Mouse (Mus musculus): Measurements from ENCODE around the gene S1pr5. TPM values are rescaled to one million over a fixed set of nuclear protein-coding genes. Genes with fewer than 3 reads are reported as not detected.
"Not testable (repeated sequence)": the region's sequence is repeated elsewhere in the genome, so short reads cannot be mapped to it uniquely, and the experiment has no call there.

S1pr5 gene
- total RNA-seq, 2 experiments from 2014 or later, result 13.1 to 14.5 TPM

DNA sequence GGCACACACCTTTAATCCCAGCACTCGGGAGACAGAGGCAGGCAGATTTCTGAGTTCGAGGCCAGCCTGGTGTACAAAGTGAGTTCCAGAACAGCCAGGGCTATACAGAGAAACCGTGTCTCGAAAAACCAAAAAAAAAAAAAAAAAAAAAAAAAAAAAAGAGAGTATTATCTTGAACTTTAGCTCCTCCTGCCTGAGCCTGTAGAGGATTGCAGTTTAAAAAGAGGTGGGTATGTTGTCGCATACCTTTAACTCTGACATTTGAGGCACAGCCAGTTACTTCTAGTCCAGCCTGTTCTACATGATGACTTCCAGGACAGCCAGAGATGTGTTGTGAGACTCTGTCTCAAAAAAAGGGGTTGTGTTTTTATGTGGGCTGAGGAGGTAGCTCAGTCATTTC, 21.3 kb upstream of the S1pr5 start:
- DNase-seq (ENCODE audit: extremely low spot score in 1 of 2, low spot score in 1 of 2), result not testable (repeated sequence)

DNA sequence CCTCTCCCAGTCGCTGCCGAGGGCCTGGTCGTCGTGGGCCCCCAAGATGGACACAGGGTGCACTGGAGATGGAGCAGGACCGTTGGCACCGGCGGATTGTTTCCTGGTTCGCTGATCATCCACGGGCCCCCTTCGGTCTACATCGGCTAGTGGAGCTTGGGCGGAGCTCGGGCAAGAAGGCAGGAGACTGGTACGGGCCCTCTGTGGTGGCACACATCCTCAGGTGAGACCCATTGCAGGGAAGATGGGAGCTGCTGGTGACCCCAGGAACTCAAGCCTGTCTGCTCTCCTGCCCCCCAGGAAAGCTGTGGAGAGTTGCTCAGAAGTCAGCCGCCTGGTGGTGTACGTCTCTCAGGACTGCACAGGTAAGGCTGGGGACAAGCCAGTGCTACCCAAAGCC, 20.1 kb upstream of the S1pr5 start:
- DNase-seq (ENCODE audit: extremely low spot score in 1 of 2, low spot score in 1 of 2), result no peak

DNA sequence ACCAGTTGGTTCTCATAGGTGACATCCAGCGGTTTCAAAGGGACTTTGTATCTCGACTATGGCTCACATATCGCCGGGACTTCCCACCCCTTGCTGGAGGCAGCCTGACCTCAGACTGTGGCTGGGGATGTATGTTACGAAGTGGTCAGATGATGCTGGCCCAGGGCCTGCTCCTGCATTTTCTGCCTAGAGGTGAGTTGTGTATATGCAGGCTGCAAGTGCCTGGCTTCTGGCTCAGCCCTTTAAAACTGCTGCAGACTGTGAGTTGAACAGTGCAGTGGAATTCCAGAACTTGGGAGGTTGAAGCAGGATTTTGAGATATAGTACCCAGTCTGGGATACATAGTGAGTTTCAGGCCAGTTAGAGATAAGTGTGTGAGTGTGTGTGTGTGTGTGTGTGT, 18.6 kb upstream of the S1pr5 start:
- no peak for DNase-seq (ENCODE audit: extremely low spot score in 1 of 2, low spot score in 1 of 2)

DNA sequence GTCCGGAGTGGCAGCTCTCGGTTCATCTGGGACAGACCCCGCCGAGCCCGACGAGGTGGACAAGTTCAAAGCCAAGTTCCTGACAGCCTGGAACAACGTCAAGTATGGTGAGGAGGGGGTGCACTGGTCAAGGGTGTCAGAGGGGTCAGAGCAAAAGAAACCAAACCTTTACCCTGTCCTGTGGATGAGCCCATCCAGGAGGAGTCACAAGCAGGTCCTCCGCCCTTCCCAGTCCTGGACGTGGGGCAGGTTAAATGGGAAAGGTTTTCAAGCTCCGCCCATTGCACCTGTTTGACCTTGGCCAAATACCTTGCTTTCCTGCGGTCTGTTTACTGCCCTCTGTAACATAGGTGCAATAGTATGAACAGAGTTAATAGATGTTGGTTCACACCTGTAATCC, 17.4 kb upstream of the S1pr5 start:
- no peak for DNase-seq (ENCODE audit: extremely low spot score in 1 of 2, low spot score in 1 of 2)

DNA sequence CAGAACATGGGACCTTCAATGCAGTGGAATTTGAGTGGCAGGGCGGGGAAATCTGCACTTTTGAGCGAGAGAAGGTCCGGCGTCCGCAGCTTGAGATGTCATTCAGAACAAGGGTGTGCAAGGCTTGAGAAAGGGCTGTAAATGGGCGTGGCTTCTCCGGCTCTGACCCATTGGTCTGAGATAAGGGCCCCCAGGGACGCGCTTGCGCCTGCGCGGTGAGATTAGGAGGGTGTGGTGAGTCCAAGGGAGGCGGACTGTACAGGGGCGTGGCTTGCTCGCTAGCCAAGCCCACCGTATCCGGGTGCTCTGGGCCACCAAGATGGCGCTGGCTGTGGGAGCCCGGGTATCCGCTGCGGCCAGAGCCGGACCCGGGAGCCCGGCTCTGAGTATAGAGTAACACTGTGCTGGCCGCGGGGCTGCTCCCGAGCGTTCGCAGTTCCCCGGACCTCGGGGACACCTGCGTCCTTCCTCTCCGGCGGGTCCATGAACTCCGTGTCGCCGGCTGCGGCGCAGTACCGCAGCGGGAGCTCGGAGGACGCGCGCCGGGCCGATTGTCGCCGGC, 16.8 kb upstream of the S1pr5 start, which contains the start of gene Atg4d:
Gene Atg4d, plus strand, starts transcription at position 294 of the 562 bp plus-strand sequence.
- DNase-seq (ENCODE audit: extremely low spot score in 1 of 2, low spot score in 1 of 2), result peak; percentile 88 to 89

DNA sequence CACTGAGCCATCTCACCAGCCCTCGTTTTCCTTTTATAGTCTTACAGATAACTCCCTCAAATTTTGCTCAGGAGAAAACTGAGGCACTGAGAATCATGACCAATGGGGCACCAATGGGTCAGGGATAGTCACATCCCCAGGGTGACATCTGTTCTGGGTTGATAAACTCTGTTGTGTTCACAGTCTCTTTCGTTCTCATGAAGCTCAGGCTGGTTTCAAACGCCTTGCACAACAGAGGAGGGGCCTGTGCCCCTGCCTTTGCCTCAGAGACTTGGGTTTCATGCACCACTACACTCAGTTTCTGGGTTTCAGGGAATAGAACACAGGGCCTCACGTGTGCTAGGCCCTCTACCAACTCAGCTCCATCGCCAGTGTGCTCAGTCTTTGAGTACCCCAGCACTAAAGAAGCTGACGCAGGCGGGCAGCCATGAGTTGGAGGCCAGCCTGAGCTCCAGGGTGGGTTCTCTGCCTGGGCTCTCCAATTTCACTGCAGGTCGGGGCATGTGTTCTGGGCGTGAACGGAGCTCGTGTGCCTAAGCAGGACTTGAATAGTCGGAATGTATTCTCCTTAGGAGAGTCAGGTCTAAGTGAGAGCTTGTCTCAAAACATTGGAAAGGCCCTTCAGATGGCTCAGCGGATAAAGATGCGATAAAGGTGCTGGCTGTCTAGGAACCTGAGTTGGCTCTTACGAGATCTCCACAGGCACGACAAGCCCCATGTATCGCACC, 16.2 kb upstream of the S1pr5 start:
- no peak for DNase-seq (ENCODE audit: extremely low spot score in 1 of 2, low spot score in 1 of 2)

DNA sequence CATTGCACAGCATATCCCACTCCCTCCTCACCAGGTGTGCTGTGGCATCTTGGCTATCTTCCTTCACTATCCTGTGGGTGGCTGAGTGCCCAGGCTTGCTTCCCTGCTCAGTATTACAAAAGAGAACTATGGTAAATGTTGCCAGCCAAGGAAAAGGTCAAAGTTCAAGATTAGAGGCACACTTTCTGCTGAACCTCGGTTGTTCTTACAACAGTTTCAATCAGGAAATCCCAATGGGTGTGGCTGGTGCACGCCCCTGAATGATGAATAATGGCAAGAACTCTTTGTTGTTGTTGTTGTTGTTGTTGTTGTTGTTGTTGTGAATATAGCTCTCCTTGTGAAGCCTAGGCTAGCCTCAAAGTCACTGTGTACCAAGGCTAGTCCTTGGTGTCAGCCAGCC, 13.6 kb upstream of the S1pr5 start:
- DNase-seq (ENCODE audit: extremely low spot score in 1 of 2, low spot score in 1 of 2), result no peak

DNA sequence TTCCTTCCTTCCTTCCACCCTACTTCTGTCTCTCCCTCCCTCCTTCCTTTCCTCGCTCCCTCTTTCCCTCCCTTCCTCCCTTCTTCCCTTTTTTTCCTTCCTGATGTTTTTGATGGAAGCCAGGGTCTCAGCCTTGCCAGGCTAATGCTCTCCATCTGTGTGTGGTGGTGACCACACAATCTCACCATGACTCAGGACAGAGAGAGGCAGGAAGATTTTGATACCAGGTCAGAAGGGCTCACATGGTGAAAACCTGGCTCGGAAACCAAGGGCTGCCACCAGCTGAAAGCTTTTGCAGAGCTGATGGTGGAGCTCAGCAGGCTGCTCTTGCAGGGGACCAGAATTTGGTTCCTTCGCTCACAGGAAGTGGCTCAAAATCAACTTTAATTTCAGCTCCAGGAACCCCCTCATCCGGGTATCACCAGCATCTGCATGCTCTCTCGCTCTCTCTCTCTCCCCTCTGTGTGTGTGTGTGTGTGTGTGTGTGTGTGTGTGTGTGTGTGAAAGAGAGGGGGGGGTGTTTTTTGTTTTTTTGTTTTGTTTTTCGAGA, 12.3 kb upstream of the S1pr5 start:
- DNase-seq (ENCODE audit: extremely low spot score in 1 of 2, low spot score in 1 of 2), result no peak

DNA sequence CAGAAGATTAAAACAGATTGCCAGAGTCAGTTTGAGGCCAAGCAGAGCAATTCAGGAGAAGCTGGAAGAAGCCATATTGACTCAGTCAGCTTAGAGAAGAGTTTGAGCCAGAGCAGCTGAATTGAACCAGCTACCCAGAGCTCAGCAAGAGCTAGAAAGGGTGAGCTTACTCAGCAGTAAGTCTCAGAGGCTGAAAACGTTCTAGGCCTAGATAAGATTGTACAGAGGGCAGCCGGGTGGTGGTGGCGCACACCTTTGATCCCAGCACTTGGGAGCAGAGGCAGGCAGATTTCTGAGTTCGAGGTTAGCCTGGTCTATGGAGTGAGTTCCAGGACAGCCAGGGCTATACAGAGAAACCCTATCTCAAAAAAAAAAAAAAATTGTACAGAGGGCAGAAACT, 8.1 kb upstream of the S1pr5 start:
- not testable (repeated sequence) for DNase-seq (ENCODE audit: extremely low spot score in 1 of 2, low spot score in 1 of 2)

DNA sequence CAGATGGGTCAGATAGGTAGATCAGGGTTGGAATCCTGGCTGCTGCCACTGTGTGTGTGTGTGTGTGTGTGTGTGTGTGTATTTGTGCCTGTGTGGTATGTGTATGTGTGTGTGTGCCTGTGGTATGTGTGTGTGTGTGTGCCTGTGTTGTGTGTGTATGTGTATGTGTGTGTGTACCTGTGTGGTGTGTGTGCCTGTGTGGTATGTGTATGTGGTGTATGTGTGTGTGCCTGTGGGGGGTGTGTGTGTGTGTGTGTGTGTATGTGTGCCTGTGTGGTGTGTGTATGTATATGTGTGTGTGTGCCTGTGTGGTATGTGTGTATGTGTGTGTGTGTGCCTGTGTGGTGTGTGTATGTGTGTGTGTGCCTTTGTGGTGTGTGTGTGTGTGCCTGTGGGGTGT, 6.4 kb upstream of the S1pr5 start:
- DNase-seq (ENCODE audit: extremely low spot score in 1 of 2, low spot score in 1 of 2), result no peak

DNA sequence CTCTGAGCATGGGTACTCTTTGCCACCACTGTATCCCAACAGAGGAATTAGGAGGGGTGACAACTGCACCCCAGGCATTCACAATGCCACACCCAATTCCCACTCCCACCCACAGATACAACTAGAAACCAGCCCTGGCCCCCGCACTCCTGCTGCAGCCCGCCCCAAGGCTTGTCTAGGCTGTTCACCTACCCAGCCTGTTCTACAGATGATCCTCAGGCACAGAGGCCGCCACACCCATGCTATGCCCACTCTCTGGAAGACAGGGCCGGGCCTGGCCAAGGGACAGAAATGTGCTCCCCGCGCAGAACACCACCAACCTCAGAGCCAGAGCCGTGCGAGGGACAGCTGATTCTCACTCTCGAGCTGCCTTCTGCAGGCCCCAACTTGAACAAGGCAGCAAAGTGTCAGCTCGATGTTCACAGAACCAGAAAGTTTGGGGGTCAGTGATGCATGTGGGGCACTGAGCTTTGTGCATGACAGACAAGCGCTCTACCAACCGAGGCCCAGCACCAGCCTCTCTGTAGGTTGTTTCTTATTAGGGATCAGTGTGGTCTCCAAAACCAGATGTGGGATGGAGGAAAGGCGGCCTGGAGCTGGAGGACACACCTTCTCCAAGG, 3.0 kb upstream of the S1pr5 start:
- DNase-seq (ENCODE audit: extremely low spot score in 1 of 2, low spot score in 1 of 2), result no peak

DNA sequence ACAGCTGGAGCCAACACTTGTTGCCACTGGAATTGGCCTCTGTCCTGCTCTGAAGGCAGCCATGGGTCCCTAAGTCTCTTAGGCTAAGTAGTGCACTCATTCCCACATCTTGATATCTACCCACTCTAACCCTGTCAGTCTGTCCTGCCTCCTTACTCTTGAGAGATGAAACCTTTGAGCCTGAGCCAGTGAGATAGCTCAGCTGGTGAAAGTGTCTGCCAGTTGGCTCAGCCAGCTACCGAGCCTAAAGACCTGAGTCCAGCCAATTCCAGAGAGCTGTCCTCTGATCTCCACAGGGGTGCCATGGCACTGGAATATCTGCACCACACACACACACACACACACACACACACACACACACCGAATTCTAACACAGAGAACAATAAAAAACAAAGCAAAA, 2.3 kb upstream of the S1pr5 start:
- no peak for DNase-seq (ENCODE audit: extremely low spot score in 1 of 2, low spot score in 1 of 2)

DNA sequence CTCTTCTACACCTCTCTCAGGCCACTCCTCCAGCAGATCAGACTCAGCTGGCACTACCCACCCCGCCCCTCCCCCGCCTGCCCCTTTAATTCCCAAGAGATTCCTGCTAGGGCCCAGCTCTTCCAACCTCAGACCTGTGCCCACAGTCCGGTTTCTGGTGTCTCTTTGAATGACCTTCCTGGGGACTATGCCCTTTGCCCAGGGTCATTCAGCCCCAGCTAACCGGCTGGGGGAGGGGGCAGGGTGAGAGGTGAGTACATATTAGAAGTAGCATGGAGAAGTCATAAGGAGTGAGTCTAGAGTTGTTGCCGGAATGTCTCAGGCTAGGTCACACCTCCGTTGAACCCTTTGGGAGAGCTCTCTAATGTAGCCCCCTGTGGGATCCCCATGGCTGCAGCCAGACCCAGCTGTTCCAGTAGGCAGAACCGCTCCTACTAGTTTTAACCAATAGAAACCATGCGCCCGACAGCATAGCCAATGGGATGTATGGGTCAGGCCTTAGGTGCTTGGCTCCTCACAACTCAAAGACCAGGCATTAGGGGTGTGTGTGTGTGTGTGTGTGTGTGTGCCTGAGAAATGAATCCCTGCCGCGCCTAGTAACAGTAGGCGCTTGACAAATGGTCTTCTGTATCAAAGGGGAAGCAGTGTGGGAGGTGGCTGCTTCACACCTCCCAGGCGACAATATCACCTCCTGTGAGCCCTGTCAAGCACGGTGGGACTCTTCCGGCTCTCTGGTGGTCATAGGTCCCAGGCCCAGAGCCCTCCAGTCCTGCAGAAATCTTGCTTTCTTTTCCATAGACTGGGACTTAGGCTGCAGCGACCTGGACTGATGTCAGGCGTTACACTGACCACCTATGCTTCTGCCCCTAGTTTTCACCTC, 1.6 kb upstream of the S1pr5 start:
- no peak for DNase-seq (ENCODE audit: extremely low spot score in 1 of 2, low spot score in 1 of 2)

DNA sequence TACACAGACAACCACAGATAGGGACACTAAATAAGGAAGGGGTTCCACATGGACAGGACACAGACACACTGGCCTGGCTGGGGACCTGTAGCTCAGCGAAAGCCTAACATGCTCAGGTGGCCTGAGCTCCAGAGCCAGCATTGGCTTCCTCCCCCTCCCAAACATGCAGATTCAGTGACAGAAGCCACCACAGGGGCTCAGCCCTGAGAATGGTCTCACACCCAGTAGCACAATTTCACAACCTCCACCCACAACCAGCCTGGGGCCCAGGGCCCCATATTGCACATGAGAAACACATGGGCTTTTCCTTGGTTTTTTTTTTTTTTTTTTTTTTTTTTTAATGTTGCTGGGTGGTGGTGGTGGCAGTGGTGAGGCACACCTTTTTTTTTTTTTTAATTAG, 1.9 kb downstream of the S1pr5 start:
- no peak for DNase-seq (ENCODE audit: extremely low spot score in 1 of 2, low spot score in 1 of 2)

DNA sequence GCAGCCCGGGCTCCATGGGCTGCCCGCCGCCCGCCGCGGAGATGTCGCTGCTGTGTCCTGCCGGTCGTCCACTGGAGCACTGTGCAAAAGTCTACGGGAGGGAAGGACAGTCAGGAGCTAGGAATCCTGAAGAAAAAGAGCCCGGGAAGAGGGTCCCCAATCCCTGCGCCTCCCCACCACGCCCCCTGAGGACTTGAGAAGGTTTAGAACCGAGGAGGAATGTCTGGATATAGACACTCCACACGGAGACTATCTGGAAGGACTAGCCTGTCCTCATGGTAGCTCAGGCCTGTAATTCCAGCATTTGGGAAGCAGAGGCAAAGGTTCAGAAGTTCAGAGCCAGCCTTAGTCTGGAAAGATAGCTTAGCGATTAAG, 3.1 kb downstream of the S1pr5 start:
- DNase-seq (ENCODE audit: extremely low spot score in 1 of 2, low spot score in 1 of 2), result no peak

DNA sequence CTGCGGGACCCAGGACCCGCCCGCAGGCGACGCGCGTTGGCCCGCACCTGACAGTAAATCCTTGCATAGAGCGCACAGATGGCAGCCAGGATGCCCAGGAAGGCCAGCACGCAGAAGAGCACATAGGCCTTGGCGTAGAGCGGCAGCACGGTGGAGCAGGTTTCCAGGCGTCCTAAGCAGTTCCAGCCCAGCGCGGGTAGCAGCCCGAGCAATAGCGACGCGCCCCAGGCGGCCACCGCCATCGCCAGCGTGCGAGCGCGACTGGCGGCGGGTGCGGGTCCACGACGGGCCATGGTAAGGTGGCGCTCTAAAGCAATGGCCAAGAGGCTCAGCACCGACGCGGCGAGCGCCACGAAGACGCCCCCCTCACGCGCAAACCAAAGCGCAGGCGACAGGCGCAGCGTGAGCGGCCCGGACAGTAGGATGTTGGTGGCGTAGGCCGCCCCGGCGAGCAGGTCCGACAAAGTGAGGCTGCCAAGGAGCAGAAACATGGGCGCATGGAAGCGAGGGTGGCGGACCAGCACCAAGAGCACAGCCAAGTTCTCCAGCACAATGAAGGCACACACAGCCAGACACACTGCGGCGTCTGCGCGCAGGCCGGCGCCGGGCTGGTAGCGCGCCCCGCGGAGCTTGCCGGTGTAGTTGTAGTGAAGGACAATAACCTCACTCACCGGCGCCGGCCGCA, 3.7 kb downstream of the S1pr5 start:
- peak in 1 of 2 experiments; percentile 16 for DNase-seq (ENCODE audit: extremely low spot score in 1 of 2, low spot score in 1 of 2)

DNA sequence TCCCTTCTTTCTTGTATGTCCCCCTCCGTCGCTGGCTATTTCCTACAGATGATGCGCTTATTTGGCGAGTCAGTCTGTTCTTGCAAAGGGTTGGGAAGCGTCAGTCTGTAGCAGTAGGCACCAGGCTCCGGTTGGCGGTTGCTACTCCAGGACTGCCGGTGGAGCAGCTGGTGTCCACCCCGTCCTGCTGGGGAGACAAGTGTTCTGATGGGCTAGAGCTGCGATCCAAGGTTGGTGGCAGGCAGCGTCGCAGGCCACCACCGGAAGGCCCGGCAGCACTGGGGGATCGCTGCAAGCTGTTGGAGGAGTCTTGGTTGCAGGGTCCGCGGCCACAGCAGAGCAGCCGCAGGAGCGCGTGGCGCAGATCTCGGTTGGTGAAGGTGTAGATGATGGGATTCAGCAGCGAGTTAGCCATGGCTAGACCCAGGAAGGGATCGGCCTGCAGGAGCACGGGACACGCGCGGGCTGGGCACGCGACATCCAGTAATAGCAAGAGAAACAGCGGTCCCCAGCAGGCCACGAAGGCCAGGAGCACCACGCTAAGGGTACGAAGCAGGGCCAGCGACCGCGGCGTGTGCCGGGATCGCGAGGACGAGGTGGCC, 4.3 kb downstream of the S1pr5 start:
- DNase-seq (ENCODE audit: extremely low spot score in 1 of 2, low spot score in 1 of 2), result no peak

DNA sequence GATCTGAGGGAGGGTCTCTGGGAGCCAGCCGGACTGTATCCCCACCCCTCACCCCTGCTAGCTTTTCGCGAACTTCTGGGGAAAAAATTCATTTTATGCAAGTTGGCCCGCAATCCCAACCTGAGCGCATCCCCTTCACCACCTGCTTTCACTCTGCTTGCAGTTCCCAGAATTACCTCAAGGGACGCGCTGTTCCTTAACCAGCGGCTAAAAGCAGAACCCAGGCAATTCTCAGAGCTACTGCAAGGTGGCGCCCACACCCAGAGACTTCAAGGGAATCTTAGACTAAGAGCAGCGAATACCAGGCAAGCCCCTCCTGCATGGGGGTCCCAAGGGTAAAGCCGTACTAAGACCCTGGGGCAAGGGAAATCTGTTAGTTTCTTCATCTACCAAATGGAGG, 6.9 kb downstream of the S1pr5 start:
- peak in 1 of 2 experiments; percentile 82 for DNase-seq (ENCODE audit: extremely low spot score in 1 of 2, low spot score in 1 of 2)

DNA sequence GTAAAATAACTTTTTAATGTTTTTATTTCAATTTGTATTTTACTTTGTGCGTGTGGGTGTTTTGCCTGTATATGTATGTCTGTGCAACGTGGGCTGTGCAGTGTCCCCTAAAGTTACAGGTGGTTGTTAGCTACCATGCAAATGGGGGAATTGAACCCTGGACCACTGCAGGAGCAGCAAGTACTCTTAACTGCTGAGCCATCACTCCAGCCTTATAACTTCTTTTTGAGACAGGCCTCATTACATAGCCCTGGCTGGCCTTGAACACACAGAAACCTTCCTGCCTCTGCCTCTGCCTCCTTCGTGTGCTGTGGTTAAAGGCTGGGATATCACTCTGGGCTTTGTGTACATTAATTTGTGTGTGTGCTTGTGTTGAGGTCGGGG, 8.8 kb downstream of the S1pr5 start:
- DNase-seq (ENCODE audit: extremely low spot score in 1 of 2, low spot score in 1 of 2), result no peak

All from layer of hippocampus, postnatal 25 days (tissue).